Mouse (Mus musculus) liver, embryonic 16.5 days (tissue): ENCODE data around the gene Rbm34. TPM values are rescaled to one million over a fixed set of nuclear protein-coding genes. Genes with fewer than 3 reads are reported as not detected.
"Not testable (repeated sequence)": the region's sequence is repeated elsewhere in the genome, so short reads cannot be mapped to it uniquely, and the experiment has no call there.

Source experiments
- ATAC-seq: fragments of 200-750 bp; cut with Nextera tagmentation; 2 replicates; pipeline ENCODE4 v1.8.0; 2017; ENCODE audit warnings: low read depth, mild to moderate bottlenecking, moderate number of reproducible peaks, moderate library complexity
- H3K27ac ChIP-seq: fragments of 300-500 bp; sonication (generic); 2 replicates; pipeline ENCODE4 v1.5.1; 2014; ENCODE audit warnings: mild to moderate bottlenecking, low read length
- H3K27me3 ChIP-seq: fragments of 300-500 bp; sonication (generic); 2 replicates; pipeline ENCODE4 v1.6.1; 2014; ENCODE audit warnings: low read depth, low read length, mixed read lengths; ENCODE audit not compliant: control insufficient read depth, insufficient read depth
- H3K36me3 ChIP-seq: fragments of 300-500 bp; sonication (generic); 2 replicates; pipeline ENCODE4 v1.6.1; 2014; ENCODE audit warnings: mild to moderate bottlenecking; ENCODE audit not compliant: control insufficient read depth, insufficient read depth
- H3K4me1 ChIP-seq: fragments of 300-500 bp; sonication (generic); 2 replicates; pipeline ENCODE4 v1.6.1; 2014; ENCODE audit warnings: low read depth, low read length, mixed read lengths; ENCODE audit not compliant: control insufficient read depth
- H3K4me2 ChIP-seq: fragments of 300-500 bp; sonication (generic); 2 replicates; pipeline ENCODE4 v1.6.1; 2014; ENCODE audit warnings: low read depth, low read length, mixed read lengths
- H3K4me3 ChIP-seq: fragments of 300-500 bp; sonication (generic); 2 replicates; pipeline ENCODE4 v1.5.1; 2014; ENCODE audit warnings: low read depth, mild to moderate bottlenecking, low read length
- H3K9ac ChIP-seq: fragments of 300-500 bp; sonication (generic); 2 replicates; pipeline ENCODE4 v1.6.1; 2014; ENCODE audit warnings: low read depth, low read length
- H3K9me3 ChIP-seq: fragments of 300-500 bp; sonication (generic); replicated peaks from 2 replicates; pipeline ENCODE4 v1.6.1; 2016; ENCODE audit warnings: low read length; ENCODE audit not compliant: control insufficient read depth
- WGBS: fragments of 180-500 bp; shearing (Covaris S2); extraction: QIAGEN DNeasy Blood & Tissue Kit; methylation state at CpG from one replicate; pipeline ENCODE4 v1.1.7; 2014; ENCODE audit not compliant: insufficient replicate concordance; 5-methylcytosine and 5-hydroxymethylcytosine counted together
- polyA plus RNA-seq: library from polyadenylated mRNA; unstranded; fragments of >200 nt; fragmentation: Nextera tagmentation; extraction: Ambion mirVana; gene quantifications from 2 replicates; pipeline ENCODE4 v1.2.1, GENCODE M21; 2015

The Rbm34 gene
- polyA plus RNA-seq, 1 experiment from 2014 or later, result 6.9 TPM

- H3K4me3 ChIP-seq, H3K36me3 ChIP-seq, H3K4me1 ChIP-seq, H3K9me3 ChIP-seq, H3K27ac ChIP-seq, H3K9ac ChIP-seq, ATAC-seq, H3K27me3 ChIP-seq: not testable (repeated sequence)
- peak overlapping the region; percentile 37; the same call in 1 of the 2 replicates for H3K4me2 ChIP-seq
- WGBS, result 25% methylated on average over 2 of the region's 3 CpGs
Observed at GRCm38 (mm10) chr8:126978535-126978934, 7.7 kb upstream of the Rbm34 start.

GRCm38 (mm10) chr8:126978028-126978427, 7.2 kb upstream of the Rbm34 start:
- ATAC-seq, result no peak
- Histone ChIP-seq H3K9ac (no peak overlapping the region), H3K4me3 (no peak overlapping the region), H3K4me2 (no peak overlapping the region), H3K4me1 (peaks cover 11% of the 10 kb centered on the region), H3K27ac (no peak overlapping the region), H3K36me3 (no peaks in the 10 kb centered on the region), H3K9me3 (no peaks in the 10 kb centered on the region), H3K27me3 (peaks cover 5% of the 10 kb centered on the region; the same call in 1 of the 2 replicates)
- WGBS, result 70% methylated on average over 10 of the region's 10 CpGs

GRCm38 (mm10) chr8:126976608-126977348, 5.9 kb upstream of the Rbm34 start:
- peaks cover 5% of the 10 kb centered on the region; the same call in 1 of the 2 replicates for H3K27me3 ChIP-seq
- H3K4me1 ChIP-seq, result peaks cover 11% of the 10 kb centered on the region
- no peak overlapping the region for H3K27ac ChIP-seq
- 61% methylated on average over 8 of the region's 8 CpGs for WGBS
- no peak overlapping the region for H3K9ac ChIP-seq
- no peak overlapping the region for H3K4me2 ChIP-seq
- no peak overlapping the region for H3K4me3 ChIP-seq
- no peak for ATAC-seq
- H3K36me3 ChIP-seq, result no peaks in the 10 kb centered on the region
- no peaks in the 10 kb centered on the region for H3K9me3 ChIP-seq

GRCm38 (mm10) chr8:126975706-126976105, 4.8 kb upstream of the Rbm34 start:
- no peaks in the 10 kb centered on the region for H3K9me3 ChIP-seq
- WGBS, result 15% methylated on average over 1 of the region's 1 CpGs
- no peak overlapping the region for H3K9ac ChIP-seq
- H3K27ac ChIP-seq, result no peak overlapping the region
- no peak overlapping the region for H3K4me2 ChIP-seq
- peaks cover 15% of the 10 kb centered on the region for H3K4me1 ChIP-seq
- no peak for ATAC-seq
- no peaks in the 10 kb centered on the region for H3K36me3 ChIP-seq
- H3K4me3 ChIP-seq, result no peak overlapping the region
- H3K27me3 ChIP-seq, result peaks cover 5% of the 10 kb centered on the region; the same call in 1 of the 2 replicates

- no peak overlapping the region for H3K4me3 ChIP-seq
- peaks cover 3% of the 10 kb centered on the region; the same call in 1 of the 2 replicates for H3K27me3 ChIP-seq
- no peak overlapping the region for H3K4me2 ChIP-seq
- ATAC-seq, result no peak
- H3K9ac ChIP-seq, result no peak overlapping the region
- no peak overlapping the region for H3K27ac ChIP-seq
- H3K4me1 ChIP-seq, result peaks cover 18% of the 10 kb centered on the region
- no peaks in the 10 kb centered on the region for H3K9me3 ChIP-seq
- 50% methylated on average over 4 of the region's 4 CpGs for WGBS
- H3K36me3 ChIP-seq, result no peaks in the 10 kb centered on the region
Observed at GRCm38 (mm10) chr8:126974511-126974910, 3.6 kb upstream of the Rbm34 start.

GRCm38 (mm10) chr8:126973686-126974265, 2.9 kb upstream of the Rbm34 start:
- Histone ChIP-seq H3K4me2 (no peak overlapping the region), H3K4me1 (peaks cover 16% of the 10 kb centered on the region), H3K27me3 (no peaks in the 10 kb centered on the region; the same call in 1 of the 2 replicates), H3K36me3 (no peaks in the 10 kb centered on the region), H3K27ac (peak overlapping the region; percentile 44; the same call in 1 of the 2 replicates), H3K9me3 (no peaks in the 10 kb centered on the region), H3K4me3 (no peak overlapping the region), H3K9ac (no peak overlapping the region)
- no peak for ATAC-seq
- WGBS, result 18% methylated on average over 9 of the region's 9 CpGs

- Histone ChIP-seq H3K9ac (no peak overlapping the region), H3K27me3 (no peaks in the 10 kb centered on the region; the same call in 1 of the 2 replicates), H3K36me3 (no peaks in the 10 kb centered on the region), H3K4me1 (peaks cover 16% of the 10 kb centered on the region), H3K9me3 (no peaks in the 10 kb centered on the region), H3K27ac (no peak overlapping the region), H3K4me2 (no peak overlapping the region), H3K4me3 (no peak overlapping the region)
- no peak for ATAC-seq
- WGBS, result 60% methylated on average over 2 of the region's 2 CpGs
Observed at GRCm38 (mm10) chr8:126972649-126973048, 1.8 kb upstream of the Rbm34 start.

GRCm38 (mm10) chr8:126972102-126972501, 1.2 kb upstream of the Rbm34 start:
- Histone ChIP-seq H3K4me2 (no peak overlapping the region), H3K36me3 (no peaks in the 10 kb centered on the region), H3K9ac (no peak overlapping the region), H3K27ac (no peak overlapping the region), H3K9me3 (no peaks in the 10 kb centered on the region), H3K4me3 (no peak overlapping the region), H3K27me3 (no peaks in the 10 kb centered on the region; the same call in 1 of the 2 replicates), H3K4me1 (peaks cover 16% of the 10 kb centered on the region)
- 79% methylated on average over 2 of the region's 2 CpGs for WGBS
- ATAC-seq, result no peak

- Histone ChIP-seq H3K27me3 (no peaks in the 10 kb centered on the region; the same call in 1 of the 2 replicates), H3K4me2 (peak overlapping the region; percentile 91), H3K27ac (peak overlapping the region; percentile 45; the same call in 1 of the 2 replicates), H3K4me3 (peak overlapping the region; percentile 90), H3K9ac (peak overlapping the region; percentile 85), H3K4me1 (peaks cover 16% of the 10 kb centered on the region), H3K36me3 (no peaks in the 10 kb centered on the region), H3K9me3 (no peaks in the 10 kb centered on the region)
- no peak; the same call in 1 of the 2 replicates for ATAC-seq
- 14% methylated on average over 13 of the region's 13 CpGs for WGBS
Observed at GRCm38 (mm10) chr8:126971314-126971664, 418 bp upstream of the Rbm34 start.
